Mouse (Mus musculus) midbrain, embryonic 15.5 days (tissue): ENCODE measurements around the gene Dstn. TPM values are rescaled to one million over a fixed set of nuclear protein-coding genes. Genes with fewer than 3 reads are reported as not detected.

Source experiments
- ATAC-seq: fragments of 200-750 bp; cut with Nextera tagmentation; replicated peaks from 2 replicates; pipeline ENCODE4 v1.8.0; 2017; ENCODE audit warnings: moderate TSS enrichment
- H3K27ac ChIP-seq: fragments of 300-500 bp; sonication (generic); 2 replicates; pipeline ENCODE4 v1.5.1; 2015; ENCODE audit warnings: mild to moderate bottlenecking, inconsistent platforms
- H3K27me3 ChIP-seq: fragments of 300-500 bp; sonication (generic); replicated peaks from 2 replicates; pipeline ENCODE4 v1.6.1; 2015; ENCODE audit warnings: inconsistent platforms
- H3K36me3 ChIP-seq: fragments of 300-500 bp; sonication (generic); replicated peaks from 2 replicates; pipeline ENCODE4 v1.6.1; 2015; ENCODE audit warnings: inconsistent platforms
- H3K4me1 ChIP-seq: fragments of 300-500 bp; sonication (generic); 2 replicates; pipeline ENCODE4 v1.6.1; 2015; ENCODE audit warnings: inconsistent platforms
- H3K4me2 ChIP-seq: fragments of 300-500 bp; sonication (generic); 2 replicates; pipeline ENCODE4 v1.6.1; 2015; ENCODE audit warnings: inconsistent platforms, mild to moderate bottlenecking, moderate library complexity
- H3K4me3 ChIP-seq: fragments of 300-500 bp; sonication (generic); 2 replicates; pipeline ENCODE4 v1.5.1; 2015; ENCODE audit warnings: mild to moderate bottlenecking, inconsistent platforms
- H3K9ac ChIP-seq: fragments of 300-500 bp; sonication (generic); 2 replicates; pipeline ENCODE4 v1.6.1; 2015; ENCODE audit warnings: mild to moderate bottlenecking, inconsistent platforms
- H3K9me3 ChIP-seq: fragments of 300-500 bp; sonication (generic); 2 replicates; pipeline ENCODE4 v1.6.1; 2016; ENCODE audit warnings: inconsistent platforms
- WGBS: fragments of 180-500 bp; shearing (Covaris S2); methylation state at CpG from one replicate; pipeline ENCODE4 v1.1.7; 2015; ENCODE audit warnings: mixed read lengths; 5-methylcytosine and 5-hydroxymethylcytosine counted together
- polyA plus RNA-seq: library from polyadenylated mRNA; unstranded; fragments of >200 nt; fragmentation: Nextera tagmentation; extraction: Ambion mirVana; gene quantifications from 2 replicates; pipeline ENCODE4 v1.2.1, GENCODE M21; 2015

Gene Dstn
- polyA plus RNA-seq, 1 experiment from 2014 or later = 388 TPM

GRCm38 (mm10) chr2:143991964-143992672, 77.0 kb downstream of the Dstn start:
- no peaks in the 10 kb centered on the region for H3K9me3 ChIP-seq
- ATAC-seq = no peak
- no peaks in the 10 kb centered on the region for H3K27me3 ChIP-seq
- H3K4me3 ChIP-seq = no peak overlapping the region
- H3K9ac ChIP-seq = no peak overlapping the region
- no peaks in the 10 kb centered on the region for H3K4me1 ChIP-seq
- WGBS = 93% methylated on average over 7 of the region's 7 CpGs
- H3K36me3 ChIP-seq = no peaks in the 10 kb centered on the region
- H3K4me2 ChIP-seq = no peak overlapping the region
- H3K27ac ChIP-seq = no peak overlapping the region

Other genes with a start within 250 kb of the Dstn start
- gene Bfsp1, start 52.1 kb upstream of the Dstn start, polyA plus RNA-seq = 1.8 and 1.9 TPM in 2 replicates
- 29.4 and 32.4 TPM in 2 replicates for gene Rrbp1, start 95.9 kb downstream of the Dstn start, polyA plus RNA-seq
- not detected in 2 replicates for gene Banf2, start 117.7 kb downstream of the Dstn start, polyA plus RNA-seq